Mouse (Mus musculus) kidney, adult 8-10 months (tissue): ENCODE measurements around the gene Gm21149.
"Not testable (repeated sequence)": the region's sequence is repeated elsewhere in the genome, so short reads cannot be mapped to it uniquely, and the experiment has no call there.

Source experiments
- DNase-seq, 2 experiments: peaks; one replicate each; pipeline ENCODE4 v3.0.0; 2022

Gene Gm21149

GRCm38 (mm10) chr5:15461613-15462012 is 14.7 kb downstream of the Gm21149 start:
- not testable (repeated sequence) for DNase-seq

- not testable (repeated sequence) for DNase-seq
Observed at GRCm38 (mm10) chr5:15457865-15458571, 18.3 kb downstream of the Gm21149 start.
